Mouse (Mus musculus) kidney, embryonic 14.5 days (tissue): ENCODE data around the gene Cpt1a. TPM values are rescaled to one million over a fixed set of nuclear protein-coding genes. Genes with fewer than 3 reads are reported as not detected.

Experiments used
- ATAC-seq: fragments of 200-750 bp; cut with Nextera tagmentation; 2 replicates; pipeline ENCODE4 v1.8.0; 2017; ENCODE audit warnings: moderate number of reproducible peaks, mild to moderate bottlenecking, moderate TSS enrichment, moderate library complexity; ENCODE audit not compliant: low FRiP score, low TSS enrichment
- H3K27ac ChIP-seq: fragments of 300-500 bp; sonication (generic); 2 replicates; pipeline ENCODE4 v1.5.1; 2014; ENCODE audit warnings: low read depth, mild to moderate bottlenecking, low read length, moderate library complexity, mixed read lengths
- H3K27me3 ChIP-seq: fragments of 300-500 bp; sonication (generic); 2 replicates; pipeline ENCODE4 v1.6.1; 2014; ENCODE audit warnings: mild to moderate bottlenecking, low read length; ENCODE audit not compliant: control insufficient read depth, insufficient read depth
- H3K36me3 ChIP-seq: fragments of 300-500 bp; sonication (generic); 2 replicates; pipeline ENCODE4 v1.6.1; 2014; ENCODE audit warnings: low read length, mixed read lengths; ENCODE audit not compliant: control insufficient read depth, insufficient read depth
- H3K4me1 ChIP-seq: fragments of 300-500 bp; sonication (generic); 2 replicates; pipeline ENCODE4 v1.6.1; 2014; ENCODE audit warnings: low read length, mixed read lengths; ENCODE audit not compliant: control insufficient read depth, insufficient read depth
- H3K4me2 ChIP-seq: fragments of 300-500 bp; sonication (generic); replicated peaks from 2 replicates; pipeline ENCODE4 v1.6.1; 2014; ENCODE audit warnings: low read depth, mild to moderate bottlenecking, low read length
- H3K4me3 ChIP-seq: fragments of 300-500 bp; sonication (generic); 2 replicates; pipeline ENCODE4 v1.5.1; 2014; ENCODE audit warnings: mild to moderate bottlenecking, low read length
- H3K9ac ChIP-seq: fragments of 300-500 bp; sonication (generic); 2 replicates; pipeline ENCODE4 v1.6.1; 2014; ENCODE audit warnings: low read depth, mild to moderate bottlenecking, low read length, moderate library complexity
- H3K9me3 ChIP-seq: fragments of 300-500 bp; sonication (generic); 2 replicates; pipeline ENCODE4 v1.6.1; 2016; ENCODE audit warnings: low read length; ENCODE audit not compliant: control insufficient read depth
- WGBS: fragments of 180-500 bp; shearing (Covaris S2); extraction: QIAGEN DNeasy Blood & Tissue Kit; methylation state at CpG from one replicate; pipeline ENCODE4 v1.1.7; 2014; 5-methylcytosine and 5-hydroxymethylcytosine counted together
- polyA plus RNA-seq: library from polyadenylated mRNA; unstranded; fragments of >200 nt; fragmentation: Nextera tagmentation; extraction: Ambion mirVana; gene quantifications from 2 replicates; pipeline ENCODE4 v1.2.1, GENCODE M21; 2014

The Cpt1a gene
- polyA plus RNA-seq, 1 experiment from 2014 or later = 23.8 TPM

- Histone ChIP-seq H3K9ac (no peak overlapping the region), H3K4me2 (no peak overlapping the region), H3K27ac (peak overlapping the region; percentile 48; the same call in 1 of the 2 replicates), H3K9me3 (no peaks in the 10 kb centered on the region), H3K4me3 (no peak overlapping the region), H3K27me3 (no peaks in the 10 kb centered on the region), H3K36me3 (no peaks in the 10 kb centered on the region), H3K4me1 (peaks cover 10% of the 10 kb centered on the region)
- 89% methylated on average over 4 of the region's 4 CpGs for WGBS
- ATAC-seq = no peak
Measured at GRCm38 (mm10) chr19:3334550-3334949, 12.4 kb downstream of the Cpt1a start.

DNA sequence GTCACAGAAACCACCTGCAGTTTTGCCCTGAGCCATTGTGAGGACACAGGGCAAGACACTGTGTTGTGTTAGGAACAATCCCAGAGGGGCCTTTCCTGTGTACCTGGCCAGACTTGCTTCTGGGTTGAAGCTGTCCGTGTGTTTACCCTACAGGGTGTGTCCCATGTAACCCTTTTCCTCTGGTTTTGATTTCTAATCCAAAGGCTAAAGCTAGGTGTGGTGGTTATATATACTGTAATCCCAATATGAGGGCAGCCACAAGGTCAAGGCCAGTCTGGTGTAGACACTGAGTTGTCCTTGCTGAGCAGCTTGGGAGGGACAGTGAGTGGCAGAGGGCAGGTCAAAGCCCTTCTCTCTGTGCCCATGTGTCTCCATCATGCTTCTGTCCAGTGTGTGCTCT lies 13.8 kb downstream of the Cpt1a start:
- H3K9ac ChIP-seq = no peak overlapping the region
- H3K9me3 ChIP-seq = no peaks in the 10 kb centered on the region
- H3K27me3 ChIP-seq = no peaks in the 10 kb centered on the region
- ATAC-seq = no peak
- H3K27ac ChIP-seq = no peak overlapping the region
- H3K4me3 ChIP-seq = no peak overlapping the region
- peaks cover 10% of the 10 kb centered on the region for H3K4me1 ChIP-seq
- no peaks in the 10 kb centered on the region for H3K36me3 ChIP-seq
- WGBS = 80% methylated on average over 1 of the region's 1 CpGs
- H3K4me2 ChIP-seq = no peak overlapping the region

- H3K27me3 ChIP-seq = no peaks in the 10 kb centered on the region
- no peaks in the 10 kb centered on the region for H3K36me3 ChIP-seq
- no peak overlapping the region for H3K4me2 ChIP-seq
- no peak overlapping the region for H3K27ac ChIP-seq
- no peak for ATAC-seq
- WGBS = 67% methylated on average over 8 of the region's 8 CpGs
- no peaks in the 10 kb centered on the region for H3K9me3 ChIP-seq
- no peak overlapping the region for H3K4me3 ChIP-seq
- H3K4me1 ChIP-seq = peaks cover 10% of the 10 kb centered on the region
- H3K9ac ChIP-seq = no peak overlapping the region
Measured at GRCm38 (mm10) chr19:3336485-3337255, 14.5 kb downstream of the Cpt1a start.

DNA sequence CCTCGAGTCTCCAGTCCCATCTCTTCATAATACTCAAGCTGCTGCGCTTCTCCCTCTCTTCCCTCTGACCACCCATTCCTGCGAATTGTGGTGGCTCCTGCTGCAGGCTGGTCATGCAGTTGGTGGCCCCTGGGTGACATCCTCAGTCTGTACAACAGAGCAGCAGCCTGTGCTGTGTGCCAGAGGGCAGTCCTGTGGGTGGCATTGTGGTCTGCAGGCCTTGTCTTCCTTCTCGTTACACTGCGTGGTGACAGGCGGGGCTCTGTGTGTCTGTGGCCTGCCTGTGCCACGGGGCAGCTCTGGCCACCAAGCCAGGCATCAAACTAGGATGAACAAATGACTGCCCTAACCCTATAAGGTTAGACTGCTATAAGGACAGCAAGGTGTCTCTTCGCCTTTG lies 17.1 kb downstream of the Cpt1a start:
- H3K9ac ChIP-seq = no peak overlapping the region
- no peaks in the 10 kb centered on the region for H3K9me3 ChIP-seq
- peaks cover 12% of the 10 kb centered on the region for H3K4me1 ChIP-seq
- H3K36me3 ChIP-seq = no peaks in the 10 kb centered on the region
- H3K27ac ChIP-seq = no peak overlapping the region
- no peaks in the 10 kb centered on the region for H3K27me3 ChIP-seq
- ATAC-seq = no peak
- H3K4me2 ChIP-seq = no peak overlapping the region
- H3K4me3 ChIP-seq = no peak overlapping the region
- WGBS = 88% methylated on average over 8 of the region's 8 CpGs

- no peaks in the 10 kb centered on the region for H3K9me3 ChIP-seq
- no peak for ATAC-seq
Measured at GRCm38 (mm10) chr19:3341021-3341420, 18.9 kb downstream of the Cpt1a start.

GRCm38 (mm10) chr19:3343929-3344328 lies 21.8 kb downstream of the Cpt1a start:
- Histone ChIP-seq H3K4me2 (no peak overlapping the region), H3K9me3 (peaks cover 3% of the 10 kb centered on the region; the same call in 1 of the 2 replicates), H3K27me3 (no peaks in the 10 kb centered on the region), H3K9ac (no peak overlapping the region), H3K36me3 (no peaks in the 10 kb centered on the region), H3K27ac (peak overlapping the region; percentile 13; the same call in 1 of the 2 replicates), H3K4me1 (peaks cover 9% of the 10 kb centered on the region; the same call in 1 of the 2 replicates), H3K4me3 (no peak overlapping the region)
- ATAC-seq = no peak
- WGBS = 74% methylated on average over 3 of the region's 3 CpGs

More at GRCm38 (mm10) chr19:3341021-3341420, 18.9 kb downstream of the Cpt1a start:
- no peak overlapping the region for H3K4me3 ChIP-seq
- no peak overlapping the region for H3K27ac ChIP-seq
- 88% methylated on average over 3 of the region's 3 CpGs for WGBS
- no peaks in the 10 kb centered on the region for H3K36me3 ChIP-seq
- no peak overlapping the region for H3K4me2 ChIP-seq
- no peak overlapping the region for H3K9ac ChIP-seq
- no peaks in the 10 kb centered on the region for H3K27me3 ChIP-seq
- H3K4me1 ChIP-seq = peaks cover 12% of the 10 kb centered on the region

- Histone ChIP-seq H3K4me1 (peaks cover 9% of the 10 kb centered on the region; the same call in 1 of the 2 replicates), H3K36me3 (no peaks in the 10 kb centered on the region), H3K4me3 (no peak overlapping the region), H3K27ac (peak overlapping the region; percentile 31; the same call in 1 of the 2 replicates), H3K27me3 (no peaks in the 10 kb centered on the region), H3K9me3 (peaks cover 3% of the 10 kb centered on the region; the same call in 1 of the 2 replicates), H3K4me2 (no peak overlapping the region), H3K9ac (no peak overlapping the region)
- 50% methylated on average over 8 of the region's 8 CpGs for WGBS
- ATAC-seq = peak; percentile 45
Measured at GRCm38 (mm10) chr19:3344636-3345544, 22.8 kb downstream of the Cpt1a start.

DNA sequence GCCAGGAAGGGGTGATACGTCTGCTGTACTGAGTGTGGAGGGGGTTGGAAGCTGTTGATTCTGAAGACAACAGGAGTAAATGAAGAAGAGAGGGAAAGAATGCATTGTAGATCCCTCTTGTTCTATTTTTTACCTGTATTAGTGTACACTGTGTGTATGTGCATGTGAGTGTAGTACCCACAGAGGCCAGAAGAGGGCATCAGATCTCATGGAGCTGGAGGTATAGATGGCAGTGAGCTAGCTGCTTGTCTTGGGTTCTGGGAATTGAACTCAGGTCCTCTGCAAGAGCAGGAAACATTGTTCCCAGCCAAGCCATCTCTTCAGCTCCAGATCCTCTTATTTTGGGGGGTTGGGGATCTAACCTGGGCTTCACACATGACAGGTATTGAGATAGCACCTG lies 25.6 kb downstream of the Cpt1a start:
- no peaks in the 10 kb centered on the region for H3K36me3 ChIP-seq
- H3K27ac ChIP-seq = no peak overlapping the region
- ATAC-seq = no peak
- H3K9me3 ChIP-seq = peaks cover 3% of the 10 kb centered on the region; the same call in 1 of the 2 replicates
- 100% methylated on average over 1 of the region's 1 CpGs for WGBS
- H3K4me2 ChIP-seq = no peak overlapping the region
- H3K9ac ChIP-seq = no peak overlapping the region
- H3K27me3 ChIP-seq = no peaks in the 10 kb centered on the region
- no peak overlapping the region for H3K4me3 ChIP-seq
- peaks cover 9% of the 10 kb centered on the region; the same call in 1 of the 2 replicates for H3K4me1 ChIP-seq
